Mouse (Mus musculus): Measurements from ENCODE around the gene Chrm3.
"Not testable (repeated sequence)": the region's sequence is repeated elsewhere in the genome, so short reads cannot be mapped to it uniquely, and the experiment has no call there.

The Chrm3 gene

GRCm38 (mm10) chr13:10360777-10361176 lies at the start of gene Chrm3:
Gene Chrm3 (minus strand): TSS chr13:10360847.
- DNase-seq (ENCODE audit: low spot score in 2 of 2) = no peak

GRCm38 (mm10) chr13:10394364-10394763 lies 33.7 kb upstream of the Chrm3 start:
- no peak for DNase-seq (ENCODE audit: low spot score in 2 of 2)

- DNase-seq (ENCODE audit: low spot score in 2 of 2) = not testable (repeated sequence)
These were observed 14.8 kb upstream of the Chrm3 start for GRCm38 (mm10) chr13:10375487-10375886.

- no peak for DNase-seq (ENCODE audit: low spot score in 2 of 2)
These were observed 400 bp downstream of the Chrm3 start for GRCm38 (mm10) chr13:10360199-10360694.

GRCm38 (mm10) chr13:10359516-10360198 lies 990 bp downstream of the Chrm3 start:
- DNase-seq (ENCODE audit: low spot score in 2 of 2) = no peak

- no peak for DNase-seq (ENCODE audit: low spot score in 2 of 2)
These were observed 4.9 kb downstream of the Chrm3 start for GRCm38 (mm10) chr13:10355796-10356195.

- DNase-seq (ENCODE audit: low spot score in 2 of 2) = no peak
These were observed 5.6 kb downstream of the Chrm3 start for GRCm38 (mm10) chr13:10354885-10355575.

GRCm38 (mm10) chr13:10352141-10352540 lies 8.5 kb downstream of the Chrm3 start:
- DNase-seq (ENCODE audit: low spot score in 2 of 2) = no peak

GRCm38 (mm10) chr13:10344362-10344761 lies 16.3 kb downstream of the Chrm3 start:
- DNase-seq (ENCODE audit: low spot score in 2 of 2) = peak in 1 of 2 experiments; percentile 5

GRCm38 (mm10) chr13:10335558-10335957 lies 25.1 kb downstream of the Chrm3 start:
- no peak for DNase-seq (ENCODE audit: low spot score in 2 of 2)

- no peak for DNase-seq (ENCODE audit: low spot score in 2 of 2)
These were observed 27.9 kb downstream of the Chrm3 start for GRCm38 (mm10) chr13:10332762-10333161.

GRCm38 (mm10) chr13:10309811-10310210 lies 50.8 kb downstream of the Chrm3 start:
- no peak for DNase-seq (ENCODE audit: low spot score in 2 of 2)

- DNase-seq (ENCODE audit: low spot score in 2 of 2) = no peak
These were observed 65.5 kb downstream of the Chrm3 start for GRCm38 (mm10) chr13:10295160-10295559.

GRCm38 (mm10) chr13:10284331-10284730 lies 76.3 kb downstream of the Chrm3 start:
- DNase-seq (ENCODE audit: low spot score in 2 of 2) = no peak

GRCm38 (mm10) chr13:10274907-10275306 lies 85.7 kb downstream of the Chrm3 start:
- DNase-seq (ENCODE audit: low spot score in 2 of 2) = no peak

- DNase-seq (ENCODE audit: low spot score in 2 of 2) = no peak
These were observed 96.9 kb downstream of the Chrm3 start for GRCm38 (mm10) chr13:10263784-10264183.

GRCm38 (mm10) chr13:10253049-10253448 lies 107.6 kb downstream of the Chrm3 start:
- no peak for DNase-seq (ENCODE audit: low spot score in 2 of 2)

- no peak for DNase-seq (ENCODE audit: low spot score in 2 of 2)
These were observed 109.0 kb downstream of the Chrm3 start for GRCm38 (mm10) chr13:10251499-10252179.

GRCm38 (mm10) chr13:10244243-10244998 lies 116.2 kb downstream of the Chrm3 start:
- no peak for DNase-seq (ENCODE audit: low spot score in 2 of 2)

GRCm38 (mm10) chr13:10240238-10240637 lies 120.4 kb downstream of the Chrm3 start:
- DNase-seq (ENCODE audit: low spot score in 2 of 2) = no peak

- DNase-seq (ENCODE audit: low spot score in 2 of 2) = no peak
These were observed 120.8 kb downstream of the Chrm3 start for GRCm38 (mm10) chr13:10239825-10240224.

- no peak for DNase-seq (ENCODE audit: low spot score in 2 of 2)
These were observed 123.0 kb downstream of the Chrm3 start for GRCm38 (mm10) chr13:10237616-10238015.
